Mouse (Mus musculus) kidney, adult 2 months (tissue): ENCODE measurements around the gene Gm37240.

Experiments used
- CTCF ChIP-seq: fragments of 200-500 bp; conservative IDR thresholded peaks from 2 replicates; pipeline ENCODE4 v1.5.1; 2011; ENCODE audit warnings: low read depth, mild to moderate bottlenecking, control low read depth, low read length, moderate library complexity, mixed read lengths; ENCODE audit not compliant: insufficient read depth, insufficient read length
- POLR2A ChIP-seq: fragments of 200-500 bp; IDR thresholded peaks from one replicate; pipeline ENCODE4 v1.6.1; 2011; ENCODE audit warnings: low read depth, low read length, control low read depth

GRCm38 (mm10) chr3:85733939-85734729 lies 153.2 kb downstream of the Gm37240 start:
- no peak for TF ChIP-seq CTCF
- no peak for TF ChIP-seq POLR2A
